Mouse (Mus musculus): ENCODE data around the gene Olfr890. TPM values are rescaled to one million over a fixed set of nuclear protein-coding genes. Genes with fewer than 3 reads are reported as not detected.
"Not testable (repeated sequence)": the region's sequence is repeated elsewhere in the genome, so short reads cannot be mapped to it uniquely, and the experiment has no call there.

The Olfr890 gene
- not detected in 2 replicates for polyA plus RNA-seq (2015; fragmentation: Nextera tagmentation; extraction: Ambion mirVana)

DNA sequence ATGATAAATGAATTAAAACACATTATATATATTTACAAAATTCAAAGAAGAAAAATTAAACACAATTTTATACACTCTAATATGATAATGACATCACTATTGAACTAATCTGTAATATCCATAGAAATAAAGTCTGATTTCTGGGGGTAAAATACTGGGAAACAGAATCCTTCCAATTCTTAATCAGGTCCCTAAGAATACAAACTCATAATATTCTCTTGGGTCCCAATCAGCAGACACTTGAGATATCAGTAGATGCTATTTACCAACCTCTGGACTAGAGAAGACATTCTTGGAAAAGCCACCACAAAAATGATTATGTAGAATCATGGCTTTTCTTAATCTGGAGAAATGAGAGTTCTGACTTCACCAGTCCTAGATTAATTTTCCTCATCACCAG, at the start of gene Olfr890:
TSS of gene Olfr890 (plus strand) at position 301 of the 400 bp plus-strand sequence.
- H3K4me1 ChIP-seq = no peaks in the 10 kb centered on the region
- ATAC-seq = no peak
- H3K27ac ChIP-seq = no peak within 1 kb of the TSS
- H3K4me3 ChIP-seq = no peak within 1 kb of the TSS
- H3K27me3 ChIP-seq = no peaks in the 10 kb centered on the region
- no peaks in the 10 kb centered on the region for H3K9me3 ChIP-seq (replicated peaks)
- no peak within 1 kb of the TSS for H3K4me2 ChIP-seq
- no peak within 1 kb of the TSS for H3K9ac ChIP-seq
- H3K36me3 ChIP-seq (ENCODE audit: poor library complexity, severe bottlenecking) = no peaks in the 10 kb centered on the region

GRCm38 (mm10) chr9:38107828-38108227, 34.5 kb upstream of the Olfr890 start, which contains the start of gene Olfr888:
Gene Olfr888 (plus strand): TSS chr9:38108128.
- H3K4me2 ChIP-seq = no peak within 1 kb of the TSS
- no peak within 1 kb of the TSS for H3K9ac ChIP-seq
- no peaks in the 10 kb centered on the region for H3K9me3 ChIP-seq (replicated peaks)
- no peaks in the 10 kb centered on the region for H3K4me1 ChIP-seq
- WGBS = 88% methylated on average over 1 of the region's 1 CpGs
- no peaks in the 10 kb centered on the region for H3K27me3 ChIP-seq
- H3K4me3 ChIP-seq = no peak within 1 kb of the TSS
- no peak for ATAC-seq
- no peak within 1 kb of the TSS for H3K27ac ChIP-seq
- no peaks in the 10 kb centered on the region for H3K36me3 ChIP-seq (ENCODE audit: poor library complexity, severe bottlenecking)

GRCm38 (mm10) chr9:38114898-38115297, 27.4 kb upstream of the Olfr890 start, which contains the start of gene Olfr889:
Gene Olfr889 (plus strand): TSS chr9:38115198.
- no peaks in the 10 kb centered on the region for H3K27me3 ChIP-seq
- no peaks in the 10 kb centered on the region for H3K4me1 ChIP-seq
- no peak within 1 kb of the TSS for H3K4me2 ChIP-seq
- no peak within 1 kb of the TSS for H3K27ac ChIP-seq
- no peak for ATAC-seq
- H3K9me3 ChIP-seq (replicated peaks) = no peaks in the 10 kb centered on the region
- H3K36me3 ChIP-seq (ENCODE audit: poor library complexity, severe bottlenecking) = no peaks in the 10 kb centered on the region
- no peak within 1 kb of the TSS for H3K9ac ChIP-seq
- H3K4me3 ChIP-seq = no peak within 1 kb of the TSS

GRCm38 (mm10) chr9:38168341-38168740, 26.0 kb downstream of the Olfr890 start:
- not testable (repeated sequence) for H3K27ac ChIP-seq; H3K36me3 ChIP-seq (ENCODE audit: poor library complexity, severe bottlenecking); H3K9me3 ChIP-seq (replicated peaks); H3K4me1 ChIP-seq; H3K4me2 ChIP-seq; H3K9ac ChIP-seq; H3K27me3 ChIP-seq; ATAC-seq; H3K4me3 ChIP-seq
- 49% methylated on average over 2 of the region's 2 CpGs for WGBS

DNA sequence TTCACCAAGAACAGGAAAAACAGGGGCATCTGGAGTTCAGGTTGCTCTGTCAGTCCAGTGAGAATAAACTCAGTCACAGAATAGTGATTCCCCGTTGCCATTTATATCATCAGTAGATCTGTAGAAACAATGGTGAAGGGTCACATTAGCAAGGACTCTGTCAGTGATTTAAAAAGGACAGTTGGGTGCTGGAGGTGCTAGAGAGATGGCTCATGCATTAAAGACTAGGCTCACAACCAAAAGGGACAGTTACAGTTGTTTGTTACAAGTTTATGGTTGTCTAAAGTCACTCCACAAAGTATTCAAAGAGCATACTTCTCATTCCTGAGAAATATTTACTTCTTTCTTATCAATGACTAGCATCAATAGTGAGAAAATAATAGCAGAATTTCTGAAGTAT, 38.4 kb downstream of the Olfr890 start, which contains the start of gene Olfr891:
TSS of gene Olfr891 (minus strand) at position 101 of the 400 bp plus-strand sequence.
- no peak within 1 kb of the TSS for H3K9ac ChIP-seq
- H3K27ac ChIP-seq = no peak within 1 kb of the TSS
- no peaks in the 10 kb centered on the region for H3K4me1 ChIP-seq
- no peaks in the 10 kb centered on the region for H3K36me3 ChIP-seq (ENCODE audit: poor library complexity, severe bottlenecking)
- WGBS = 74% methylated on average over 1 of the region's 1 CpGs
- H3K4me2 ChIP-seq = no peak within 1 kb of the TSS
- H3K9me3 ChIP-seq (replicated peaks) = peaks cover 6% of the 10 kb centered on the region
- H3K4me3 ChIP-seq = no peak within 1 kb of the TSS
- ATAC-seq = no peak
- H3K27me3 ChIP-seq = no peaks in the 10 kb centered on the region

Other genes with a start within 250 kb of the Olfr890 start
- not detected in 2 replicates for gene Olfr145, start 245.8 kb upstream of the Olfr890 start, polyA plus RNA-seq (2015; fragmentation: Nextera tagmentation; extraction: Ambion mirVana)
- not detected in 2 replicates for gene Olfr878, start 224.7 kb upstream of the Olfr890 start, polyA plus RNA-seq (2015; fragmentation: Nextera tagmentation; extraction: Ambion mirVana)
- gene Olfr881, start 150.7 kb upstream of the Olfr890 start, polyA plus RNA-seq (2015; fragmentation: Nextera tagmentation; extraction: Ambion mirVana) = not detected in 2 replicates
- gene Olfr883, start 116.7 kb upstream of the Olfr890 start, polyA plus RNA-seq (2015; fragmentation: Nextera tagmentation; extraction: Ambion mirVana) = not detected in 2 replicates
- not detected in 2 replicates for gene Olfr884, start 96.0 kb upstream of the Olfr890 start, polyA plus RNA-seq (2015; fragmentation: Nextera tagmentation; extraction: Ambion mirVana)
- not detected in 2 replicates for gene Olfr885, start 81.2 kb upstream of the Olfr890 start, polyA plus RNA-seq (2015; fragmentation: Nextera tagmentation; extraction: Ambion mirVana)
- not detected in 2 replicates for gene Olfr887, start 58.4 kb upstream of the Olfr890 start, polyA plus RNA-seq (2015; fragmentation: Nextera tagmentation; extraction: Ambion mirVana)
- gene Olfr888, start 34.4 kb upstream of the Olfr890 start, polyA plus RNA-seq (2015; fragmentation: Nextera tagmentation; extraction: Ambion mirVana) = not detected in 2 replicates
- gene Olfr889, start 27.3 kb upstream of the Olfr890 start, polyA plus RNA-seq (2015; fragmentation: Nextera tagmentation; extraction: Ambion mirVana) = 0.05 and 0.08 TPM in 2 replicates
- gene Olfr891, start 38.3 kb downstream of the Olfr890 start, polyA plus RNA-seq (2015; fragmentation: Nextera tagmentation; extraction: Ambion mirVana) = not detected in 2 replicates
- not detected in 2 replicates for gene Olfr893, start 65.8 kb downstream of the Olfr890 start, polyA plus RNA-seq (2015; fragmentation: Nextera tagmentation; extraction: Ambion mirVana)
- not detected in 2 replicates for gene Olfr894, start 75.5 kb downstream of the Olfr890 start, polyA plus RNA-seq (2015; fragmentation: Nextera tagmentation; extraction: Ambion mirVana)
- gene Olfr143, start 110.3 kb downstream of the Olfr890 start, polyA plus RNA-seq (2015; fragmentation: Nextera tagmentation; extraction: Ambion mirVana) = not detected in 2 replicates
- gene Olfr895, start 125.3 kb downstream of the Olfr890 start, polyA plus RNA-seq (2015; fragmentation: Nextera tagmentation; extraction: Ambion mirVana) = not detected in 2 replicates
- not detected in 2 replicates for gene Olfr896-ps1, start 148.6 kb downstream of the Olfr890 start, polyA plus RNA-seq (2015; fragmentation: Nextera tagmentation; extraction: Ambion mirVana)
- gene Olfr25, start 186.5 kb downstream of the Olfr890 start, polyA plus RNA-seq (2015; fragmentation: Nextera tagmentation; extraction: Ambion mirVana) = not detected in 2 replicates
- gene Olfr898, start 205.9 kb downstream of the Olfr890 start, polyA plus RNA-seq (2015; fragmentation: Nextera tagmentation; extraction: Ambion mirVana) = not detected in 2 replicates
- not detected in 2 replicates for gene Olfr250, start 224.4 kb downstream of the Olfr890 start, polyA plus RNA-seq (2015; fragmentation: Nextera tagmentation; extraction: Ambion mirVana)
- not detected in 2 replicates for gene Olfr251, start 234.6 kb downstream of the Olfr890 start, polyA plus RNA-seq (2015; fragmentation: Nextera tagmentation; extraction: Ambion mirVana)